Mouse (Mus musculus) right cerebral cortex, postnatal 36 days (tissue): ENCODE measurements around the gene Bmpr1a.
"Not testable (repeated sequence)": the region's sequence is repeated elsewhere in the genome, so short reads cannot be mapped to it uniquely, and the experiment has no call there.

ENCODE experiments used
- DNase-seq, 2 experiments: peaks; one replicate each; pipeline ENCODE4 v3.0.0; 2022; ENCODE audit warnings: low spot score in 2 of 2, mixed read lengths in 1 of 2

The Bmpr1a gene

GRCm38 (mm10) chr14:34450451-34450850 is 52.7 kb downstream of the Bmpr1a start:
- no peak for DNase-seq

GRCm38 (mm10) chr14:34449807-34450206 is 53.3 kb downstream of the Bmpr1a start:
- DNase-seq: no peak

GRCm38 (mm10) chr14:34448398-34448797 is 54.7 kb downstream of the Bmpr1a start:
- no peak for DNase-seq

GRCm38 (mm10) chr14:34447659-34448058 is 55.5 kb downstream of the Bmpr1a start:
- no peak for DNase-seq

- no peak for DNase-seq
These were observed 56.5 kb downstream of the Bmpr1a start for GRCm38 (mm10) chr14:34446624-34447023.

GRCm38 (mm10) chr14:34445348-34445747 is 57.8 kb downstream of the Bmpr1a start:
- no peak for DNase-seq

- no peak for DNase-seq
These were observed 58.2 kb downstream of the Bmpr1a start for GRCm38 (mm10) chr14:34444924-34445323.

- DNase-seq: no peak
These were observed 58.8 kb downstream of the Bmpr1a start for GRCm38 (mm10) chr14:34444368-34444767.

GRCm38 (mm10) chr14:34442531-34442930 is 60.6 kb downstream of the Bmpr1a start:
- no peak for DNase-seq

- DNase-seq: no peak
These were observed 62.5 kb downstream of the Bmpr1a start for GRCm38 (mm10) chr14:34440526-34441066.

GRCm38 (mm10) chr14:34429069-34429468 is 74.1 kb downstream of the Bmpr1a start:
- no peak for DNase-seq

- DNase-seq: no peak
These were observed 74.9 kb downstream of the Bmpr1a start for GRCm38 (mm10) chr14:34428274-34428673.

- DNase-seq: no peak
These were observed 82.1 kb downstream of the Bmpr1a start for GRCm38 (mm10) chr14:34421078-34421477.

GRCm38 (mm10) chr14:34417501-34417900 is 85.6 kb downstream of the Bmpr1a start:
- no peak for DNase-seq

GRCm38 (mm10) chr14:34416946-34417345 is 86.2 kb downstream of the Bmpr1a start:
- not testable (repeated sequence) for DNase-seq

GRCm38 (mm10) chr14:34412164-34412896 is 90.8 kb downstream of the Bmpr1a start:
- DNase-seq: no peak

GRCm38 (mm10) chr14:34410716-34411115 is 92.4 kb downstream of the Bmpr1a start:
- DNase-seq: no peak

GRCm38 (mm10) chr14:34403424-34403823 is 99.7 kb downstream of the Bmpr1a start:
- DNase-seq: no peak

- no peak for DNase-seq
These were observed 100.3 kb downstream of the Bmpr1a start for GRCm38 (mm10) chr14:34402871-34403270.

GRCm38 (mm10) chr14:34401135-34401534 is 102.0 kb downstream of the Bmpr1a start:
- DNase-seq: peak; percentile 20 to 26

- DNase-seq: no peak
These were observed 103.1 kb downstream of the Bmpr1a start for GRCm38 (mm10) chr14:34400021-34400420.

- no peak for DNase-seq
These were observed 103.8 kb downstream of the Bmpr1a start for GRCm38 (mm10) chr14:34399301-34399700.

- DNase-seq: no peak
These were observed 104.2 kb downstream of the Bmpr1a start for GRCm38 (mm10) chr14:34398901-34399300.

- DNase-seq: no peak
These were observed 105.3 kb downstream of the Bmpr1a start for GRCm38 (mm10) chr14:34397871-34398270.
